Mouse (Mus musculus) thymus, postnatal 25 days (tissue): ENCODE data around the gene Grwd1.
A peak's percentile ranks its signal among the peaks of the same experiment; 100 is the strongest.

ENCODE experiments used
- DNase-seq: peaks from one replicate; pipeline ENCODE4 v3.0.0; 2022

Grwd1 gene

DNA sequence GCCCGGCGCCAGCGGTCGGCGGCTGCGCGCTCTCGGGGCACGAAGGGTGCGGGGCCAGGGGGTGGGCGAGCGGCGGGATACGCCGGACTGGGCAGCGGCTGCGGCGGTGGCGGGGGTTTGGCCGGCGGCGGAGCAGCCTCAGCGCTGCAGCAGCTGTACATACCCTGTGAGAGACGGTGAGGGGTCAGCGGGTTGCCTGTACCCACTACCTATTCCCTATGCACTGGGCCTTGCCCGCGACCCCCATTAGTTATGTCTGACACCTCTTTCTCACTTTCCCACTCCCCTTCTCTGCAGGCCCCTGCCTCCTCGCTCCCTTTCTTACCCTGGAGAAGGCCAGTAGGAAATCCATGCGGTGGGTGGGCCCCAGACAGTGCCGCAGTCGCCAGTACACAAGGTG lies 3.2 kb upstream of the Grwd1 start:
- no peak for DNase-seq

GRCm38 (mm10) chr7:45833148-45833790 lies 2.5 kb upstream of the Grwd1 start:
- DNase-seq: no peak

GRCm38 (mm10) chr7:45832428-45832827 lies 1.7 kb upstream of the Grwd1 start:
- no peak for DNase-seq

DNA sequence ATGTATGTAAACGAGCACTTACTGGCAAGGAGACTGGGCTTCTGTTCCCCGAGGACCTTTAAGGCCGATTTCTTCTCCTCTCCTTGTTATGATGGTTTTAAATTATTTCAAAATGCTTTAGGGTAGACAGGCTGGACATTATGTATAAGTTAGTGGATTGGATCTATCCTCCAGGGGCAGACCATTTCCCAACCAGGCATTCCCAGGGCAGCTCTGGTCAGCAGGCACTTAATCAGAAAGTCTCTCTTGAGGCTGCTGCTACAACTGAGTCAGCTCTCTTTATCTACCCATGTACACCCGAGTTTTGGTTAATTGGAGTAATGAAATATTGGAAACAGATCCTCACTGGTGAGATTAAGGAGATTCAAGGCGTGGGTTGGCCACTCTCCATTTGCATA lies 383 bp upstream of the Grwd1 start:
- DNase-seq: no peak

GRCm38 (mm10) chr7:45826631-45827030 lies 4.1 kb downstream of the Grwd1 start:
- DNase-seq: no peak

DNA sequence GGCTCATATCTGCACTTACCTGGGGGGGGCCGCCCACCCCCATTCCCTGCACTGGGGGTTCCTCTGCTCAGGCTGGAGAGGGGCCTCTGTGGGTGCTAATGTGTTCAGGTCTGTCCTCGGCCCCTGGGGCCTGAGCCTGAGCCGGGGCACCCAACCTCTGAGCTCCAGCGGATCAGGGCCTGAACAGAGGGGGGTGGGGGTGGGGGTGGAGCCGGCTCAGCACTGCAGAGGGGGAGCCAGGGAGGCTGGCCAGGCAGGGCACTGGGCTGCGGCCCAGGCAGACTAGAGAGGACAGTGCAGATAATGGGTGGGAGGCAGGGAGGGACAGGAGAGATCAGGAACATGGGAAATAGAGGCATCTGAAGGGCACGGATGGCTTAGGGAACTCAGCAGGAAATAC lies 6.1 kb downstream of the Grwd1 start, which contains the start of gene Kcnj14:
Kcnj14 (minus strand) TSS at position 185 of the 400 bp plus-strand sequence.
- no peak for DNase-seq

DNA sequence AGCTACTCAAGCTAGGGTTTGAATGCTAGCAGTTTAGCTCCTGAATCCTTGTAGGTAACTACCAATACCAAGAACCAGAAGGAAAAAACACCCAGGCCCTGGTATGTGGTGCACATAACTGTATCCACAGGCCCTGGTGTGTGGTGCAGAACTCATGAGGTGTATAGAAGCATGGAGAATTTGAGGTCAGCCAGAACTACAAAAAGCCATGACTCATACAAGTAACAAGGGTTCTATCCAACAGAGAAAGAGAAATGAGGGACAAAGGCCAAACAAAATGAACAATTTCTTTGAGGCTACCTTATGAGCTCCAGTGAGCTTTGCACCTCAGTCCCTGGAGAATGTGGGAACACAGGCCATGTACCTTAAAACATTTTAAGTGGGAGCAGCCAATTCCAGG lies 9.8 kb downstream of the Grwd1 start:
- no peak for DNase-seq

- DNase-seq: no peak
Measured at GRCm38 (mm10) chr7:45819843-45820242, 10.9 kb downstream of the Grwd1 start.

DNA sequence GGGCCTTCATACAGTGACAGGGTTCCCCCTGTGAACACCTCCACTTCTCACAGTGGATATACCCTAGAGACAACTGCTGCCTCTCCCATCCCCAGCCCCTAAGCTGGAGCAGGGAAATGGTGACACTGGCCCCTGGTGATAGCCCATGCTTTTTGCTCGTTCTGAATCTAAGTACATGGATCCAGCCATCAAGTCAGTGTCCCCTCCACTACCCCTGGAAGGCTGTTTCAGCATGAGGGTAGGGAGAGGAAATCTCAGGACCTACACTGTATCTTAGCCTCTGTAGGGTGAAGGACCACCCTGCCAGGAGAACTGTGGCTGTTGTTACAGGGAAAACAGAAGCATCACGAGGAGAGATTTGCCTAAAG lies 14.8 kb downstream of the Grwd1 start:
- no peak for DNase-seq

DNA sequence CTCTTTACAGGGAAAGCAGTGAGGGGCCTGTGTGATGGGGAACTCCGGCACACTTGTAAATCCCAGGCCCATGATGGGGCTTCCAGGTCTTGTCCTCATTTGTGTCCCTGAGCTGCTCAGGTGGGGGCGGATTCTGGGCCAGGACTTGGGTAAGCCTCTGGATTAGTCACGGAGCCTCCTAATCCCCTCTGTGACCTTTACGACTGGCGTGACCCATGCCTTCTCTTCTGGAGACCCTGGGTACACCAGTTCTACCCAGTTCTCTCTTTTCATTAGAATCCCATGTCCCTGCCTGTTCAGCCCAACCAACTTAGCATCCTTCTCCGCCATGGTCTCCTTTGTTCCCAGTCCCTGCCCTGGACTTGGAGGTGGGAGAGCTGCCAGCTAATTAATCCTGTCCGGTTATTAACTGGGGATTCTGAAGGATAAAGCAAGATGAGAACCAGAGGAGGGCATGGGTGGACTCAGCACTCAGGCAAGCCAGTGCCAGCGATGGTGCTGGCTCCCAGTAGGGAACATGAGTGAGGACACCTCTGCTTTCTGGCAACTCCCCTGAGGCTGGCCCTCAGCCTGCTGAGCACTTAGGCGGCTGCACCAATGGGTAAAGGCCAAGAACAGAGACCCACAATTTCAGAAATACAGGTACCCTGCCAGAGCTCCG lies 15.3 kb downstream of the Grwd1 start:
- DNase-seq: no peak

- DNase-seq: no peak
Measured at GRCm38 (mm10) chr7:45814841-45815240, 15.9 kb downstream of the Grwd1 start.

DNA sequence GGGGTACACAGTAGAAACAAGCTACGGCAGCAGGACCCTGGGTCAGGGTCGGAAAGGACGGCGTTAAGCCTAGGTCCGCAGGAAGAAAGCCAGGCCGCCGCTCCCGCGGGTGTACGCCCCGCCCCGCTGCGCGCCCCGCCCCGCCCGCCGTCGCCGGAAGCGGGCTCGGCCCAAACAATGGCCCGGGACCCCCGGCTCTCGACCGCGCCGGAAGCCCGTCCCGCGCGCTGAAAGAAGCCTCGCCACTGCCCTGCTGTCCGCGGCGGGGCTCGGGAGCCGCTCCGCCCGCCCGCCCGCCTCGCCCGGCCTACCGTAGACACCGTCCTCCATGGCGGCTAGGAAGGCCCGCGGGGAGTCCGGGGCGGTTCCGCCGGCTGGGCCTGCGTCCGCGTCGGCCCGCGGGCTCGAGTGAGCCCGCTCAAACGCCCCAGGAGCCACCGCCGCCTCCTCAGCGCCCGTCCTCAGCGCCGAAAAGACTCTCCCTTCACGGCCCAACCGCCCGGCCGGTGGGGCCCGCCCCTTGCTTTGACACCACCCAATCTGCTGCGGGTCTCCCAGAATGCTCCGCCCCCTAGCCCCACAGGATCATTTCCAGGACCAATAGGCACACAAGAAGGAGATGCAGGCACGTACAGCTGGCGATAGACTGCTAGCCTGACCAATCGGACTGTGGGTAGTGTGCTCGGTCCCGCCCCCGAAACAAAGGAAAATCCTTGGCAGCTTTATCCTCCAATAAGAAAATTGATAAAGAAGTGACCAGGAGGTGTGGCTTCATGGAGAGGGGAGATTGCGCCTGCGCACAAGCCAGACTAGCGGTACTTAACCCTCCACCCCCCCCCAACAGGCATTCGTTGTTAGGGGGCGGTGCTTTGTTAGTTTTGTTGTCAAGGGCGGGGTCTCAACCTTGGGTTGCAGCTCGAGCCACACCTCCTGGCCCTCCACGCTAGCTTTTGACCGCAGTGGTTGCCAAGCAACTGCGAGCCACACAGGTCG lies 16.7 kb downstream of the Grwd1 start, which contains the start of gene Cyth2:
Cyth2 (minus strand) TSS at position 795 of the 993 bp plus-strand sequence.
- peak; percentile 100 for DNase-seq

GRCm38 (mm10) chr7:45812921-45813320 lies 17.8 kb downstream of the Grwd1 start:
- DNase-seq: no peak

DNA sequence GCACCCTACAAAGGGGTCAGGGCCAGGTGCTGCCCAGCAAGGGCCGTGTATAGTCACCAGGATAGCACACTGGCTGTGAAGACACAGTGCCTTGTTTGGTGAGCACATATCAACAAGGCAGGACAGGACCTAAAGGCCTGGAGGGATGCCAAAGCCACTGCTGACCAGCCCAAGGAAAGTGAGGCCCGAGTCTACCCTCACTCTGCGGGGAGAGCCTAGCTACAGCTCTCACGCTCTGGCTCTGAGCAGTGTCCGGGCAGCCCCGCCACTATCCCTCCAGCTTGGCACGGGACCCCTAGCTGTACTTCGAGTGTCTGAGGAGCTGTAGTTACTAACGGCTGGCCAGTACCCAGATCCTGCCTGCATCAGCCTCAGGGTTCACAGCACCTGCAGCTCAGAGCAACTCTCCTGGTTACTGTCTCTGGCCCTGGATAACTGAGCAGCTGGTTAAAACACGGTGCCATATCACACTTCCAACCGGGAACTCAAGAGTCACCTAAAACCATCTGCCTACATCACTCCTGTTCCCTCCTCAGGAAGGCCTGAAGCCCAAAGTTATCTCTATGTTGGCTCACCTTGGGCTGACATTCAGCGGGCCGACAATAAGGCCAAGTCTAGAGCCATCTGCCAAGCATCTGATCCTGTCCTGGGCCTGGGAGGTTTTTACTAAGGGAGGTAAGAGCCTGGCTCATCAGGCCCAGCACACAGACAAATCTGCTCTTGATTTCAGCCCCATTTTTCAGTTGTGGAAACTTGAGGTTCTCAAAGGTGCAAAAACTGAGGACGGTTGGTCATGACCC lies 21.3 kb downstream of the Grwd1 start:
- DNase-seq: no peak

DNA sequence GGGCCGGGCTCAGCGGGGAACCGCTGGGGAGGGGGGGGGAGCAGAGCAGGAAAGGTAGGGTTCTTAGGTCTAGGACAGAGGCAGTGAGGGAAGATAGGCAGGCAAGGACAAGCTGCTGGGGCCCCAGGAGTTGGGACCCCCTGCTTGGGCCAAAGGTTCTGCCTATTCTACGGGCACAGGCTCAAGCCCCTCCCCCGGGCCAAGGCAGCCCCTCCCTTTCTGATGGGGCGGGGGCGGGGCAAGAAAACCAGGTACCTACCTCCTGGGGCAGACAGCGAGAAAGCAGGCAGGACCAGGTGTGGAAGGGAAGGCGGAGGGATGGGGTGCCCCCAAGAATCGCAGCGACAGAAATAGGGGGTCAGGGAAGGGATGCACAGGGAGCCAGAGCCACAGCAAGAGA lies 22.3 kb downstream of the Grwd1 start:
- DNase-seq: no peak

DNA sequence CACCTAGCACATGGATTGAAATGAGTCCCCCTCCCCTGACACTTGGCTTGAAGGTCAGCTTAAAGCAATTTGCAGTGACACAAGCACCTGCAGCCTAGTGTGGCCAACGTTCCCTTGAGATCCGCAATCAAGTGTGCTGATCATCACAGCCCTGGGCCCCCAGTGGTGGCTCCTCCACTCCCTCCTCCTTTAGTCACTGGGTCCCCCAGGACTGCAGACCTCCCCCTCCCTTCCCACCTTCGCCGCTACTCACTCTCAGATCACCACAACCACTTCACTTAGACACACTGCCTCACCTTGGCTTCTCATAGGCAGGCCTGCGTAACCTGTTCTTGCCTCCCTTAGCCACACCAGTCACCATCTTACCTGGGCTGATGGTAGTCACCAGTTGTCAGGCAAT lies 24.8 kb downstream of the Grwd1 start:
- DNase-seq: no peak

- no peak for DNase-seq
Measured at GRCm38 (mm10) chr7:45802551-45802950, 28.2 kb downstream of the Grwd1 start.

DNA sequence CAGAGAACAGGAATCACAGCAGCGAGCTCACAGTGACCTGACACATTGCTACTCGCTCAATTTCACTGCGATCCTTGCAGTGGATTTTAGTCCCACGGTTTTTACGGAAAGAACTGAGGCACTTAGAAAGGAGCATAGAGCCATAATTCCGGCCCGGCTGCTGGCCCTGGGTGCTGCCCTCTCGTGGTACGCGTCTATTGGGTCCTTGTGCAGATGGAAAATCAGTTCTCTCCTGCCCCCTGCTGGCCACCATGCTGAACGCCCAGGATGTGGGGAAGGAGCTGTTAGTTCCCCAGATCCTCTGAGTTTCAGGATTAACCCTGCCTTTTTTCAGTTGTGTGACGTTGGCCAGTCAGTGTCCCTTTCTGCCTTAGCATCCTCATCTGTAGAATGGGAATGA lies 29.4 kb downstream of the Grwd1 start:
- peak; percentile 91 for DNase-seq

- DNase-seq: peak; percentile 31
Measured at GRCm38 (mm10) chr7:45800546-45801204, 30.1 kb downstream of the Grwd1 start.

DNA sequence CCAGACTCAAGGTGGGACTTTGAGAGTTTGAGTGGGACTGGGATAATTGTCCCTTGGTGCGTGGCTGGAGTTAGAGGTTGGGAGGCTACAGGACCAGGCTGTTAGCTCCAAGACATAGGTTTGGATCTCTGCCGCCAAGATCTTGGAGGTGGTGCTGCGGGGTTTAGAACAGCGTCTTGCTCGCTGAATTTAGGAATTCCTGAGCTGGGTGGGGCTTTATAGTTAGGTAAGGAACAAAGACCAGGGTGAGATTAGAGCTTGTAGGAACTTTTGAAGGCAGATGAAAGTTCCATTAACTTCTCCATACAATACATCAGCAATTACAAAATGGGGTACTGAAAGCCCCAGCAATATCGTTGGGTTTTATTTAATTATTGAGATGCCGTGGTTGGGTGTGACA lies 30.7 kb downstream of the Grwd1 start:
- no peak for DNase-seq

GRCm38 (mm10) chr7:45798931-45799330 lies 31.8 kb downstream of the Grwd1 start:
- no peak for DNase-seq

DNA sequence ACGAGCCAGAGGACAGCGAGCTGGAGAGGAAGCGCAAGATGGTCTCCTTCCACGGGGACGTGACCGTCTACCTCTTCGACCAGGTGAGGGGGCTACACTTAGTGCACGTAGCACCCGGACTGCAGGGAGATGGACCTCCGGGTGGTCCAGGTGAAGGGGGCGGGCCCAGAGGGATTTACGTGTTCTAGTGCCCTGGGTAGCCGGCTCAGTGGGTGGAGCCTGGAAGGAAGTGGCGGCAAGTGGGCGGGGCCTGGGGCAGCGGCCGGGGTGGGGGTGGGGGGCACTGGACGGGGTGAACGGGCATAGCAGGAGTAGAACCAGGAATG lies 32.3 kb downstream of the Grwd1 start:
- DNase-seq: peak; percentile 25
